Mouse (Mus musculus) left cerebral cortex, postnatal 25 days (tissue): Measurements from ENCODE around the gene Gm10401. TPM values are rescaled to one million over a fixed set of nuclear protein-coding genes. Genes with fewer than 3 reads are reported as not detected.
"Not testable (repeated sequence)": the region's sequence is repeated elsewhere in the genome, so short reads cannot be mapped to it uniquely, and the experiment has no call there.

Source experiments
- DNase-seq, 2 experiments: peaks; one replicate each; pipeline ENCODE4 v3.0.0; 2022; ENCODE audit warnings: low spot score in 2 of 2, mixed read lengths in 1 of 2
- intact Hi-C: fragments of 180-260 bp; cut with DNase I; formaldehyde crosslinking; loops from one replicate; pipeline ENCODE4 v1.15.1; 2025
- total RNA-seq, 2 experiments: library from RNA; stranded (reverse); gene quantifications; 2 replicates each; pipeline ENCODE4 v1.2.3; 2021

Gm10401 gene
- total RNA-seq, 2 experiments from 2014 or later = not detected

GRCm38 (mm10) chr5:115074749-115075148, 23.3 kb downstream of the Gm10401 start:
- no peak for DNase-seq
- intact Hi-C loops = loop anchor here (5.0 kb wide), 1 partner anchor 62 kb away; the partner anchor contains the start of gene Sppl3

GRCm38 (mm10) chr5:115073306-115073705, 24.8 kb downstream of the Gm10401 start:
- DNase-seq, intact Hi-C loops: not testable (repeated sequence)

GRCm38 (mm10) chr5:115072143-115072542, 26.0 kb downstream of the Gm10401 start:
- intact Hi-C loops = no loop called here
- DNase-seq = peak; percentile 57 to 87

GRCm38 (mm10) chr5:115071096-115071901, 26.8 kb downstream of the Gm10401 start:
- intact Hi-C loops = no loop called here
- DNase-seq = no peak

GRCm38 (mm10) chr5:115070457-115070856, 27.6 kb downstream of the Gm10401 start:
- no peak for DNase-seq
- intact Hi-C loops = no loop called here

- intact Hi-C loops = no loop called here
Measured at GRCm38 (mm10) chr5:115069611-115070010, 28.5 kb downstream of the Gm10401 start.

GRCm38 (mm10) chr5:115068671-115069421, 29.2 kb downstream of the Gm10401 start:
- intact Hi-C loops = no loop called here
- peak in 1 of 2 experiments; percentile 54 for DNase-seq

More at GRCm38 (mm10) chr5:115069611-115070010, 28.5 kb downstream of the Gm10401 start:
- no peak for DNase-seq

GRCm38 (mm10) chr5:115066245-115066644, 31.9 kb downstream of the Gm10401 start:
- intact Hi-C loops = no loop called here
- DNase-seq = no peak

GRCm38 (mm10) chr5:115063391-115063790, 34.7 kb downstream of the Gm10401 start:
- intact Hi-C loops = no loop called here
- DNase-seq = no peak

GRCm38 (mm10) chr5:115062566-115062965, 35.5 kb downstream of the Gm10401 start:
- DNase-seq = no peak
- intact Hi-C loops = no loop called here

- intact Hi-C loops = no loop called here
- no peak for DNase-seq
Measured at GRCm38 (mm10) chr5:115060977-115061376, 37.1 kb downstream of the Gm10401 start.

- intact Hi-C loops = no loop called here
- DNase-seq = no peak
Measured at GRCm38 (mm10) chr5:115060067-115060695, 37.9 kb downstream of the Gm10401 start.

GRCm38 (mm10) chr5:115058584-115059297, 39.4 kb downstream of the Gm10401 start:
- DNase-seq = no peak
- intact Hi-C loops = no loop called here

GRCm38 (mm10) chr5:115057153-115057552, 40.9 kb downstream of the Gm10401 start:
- no peak for DNase-seq
- intact Hi-C loops = no loop called here

GRCm38 (mm10) chr5:115055418-115055817, 42.7 kb downstream of the Gm10401 start:
- intact Hi-C loops = no loop called here
- DNase-seq = no peak

- intact Hi-C loops = no loop called here
Measured at GRCm38 (mm10) chr5:115053791-115054396, 44.2 kb downstream of the Gm10401 start.

GRCm38 (mm10) chr5:115052546-115052945, 45.5 kb downstream of the Gm10401 start:
- intact Hi-C loops = no loop called here
- no peak for DNase-seq

More at GRCm38 (mm10) chr5:115053791-115054396, 44.2 kb downstream of the Gm10401 start:
- DNase-seq = no peak

GRCm38 (mm10) chr5:115050776-115051175, 47.3 kb downstream of the Gm10401 start:
- DNase-seq = no peak
- intact Hi-C loops = no loop called here

- no peak for DNase-seq
- intact Hi-C loops = no loop called here
Measured at GRCm38 (mm10) chr5:115049692-115050091, 48.4 kb downstream of the Gm10401 start.
